ENCODE assay signal across 28 mouse cellular contexts in the genomic region with DNA sequence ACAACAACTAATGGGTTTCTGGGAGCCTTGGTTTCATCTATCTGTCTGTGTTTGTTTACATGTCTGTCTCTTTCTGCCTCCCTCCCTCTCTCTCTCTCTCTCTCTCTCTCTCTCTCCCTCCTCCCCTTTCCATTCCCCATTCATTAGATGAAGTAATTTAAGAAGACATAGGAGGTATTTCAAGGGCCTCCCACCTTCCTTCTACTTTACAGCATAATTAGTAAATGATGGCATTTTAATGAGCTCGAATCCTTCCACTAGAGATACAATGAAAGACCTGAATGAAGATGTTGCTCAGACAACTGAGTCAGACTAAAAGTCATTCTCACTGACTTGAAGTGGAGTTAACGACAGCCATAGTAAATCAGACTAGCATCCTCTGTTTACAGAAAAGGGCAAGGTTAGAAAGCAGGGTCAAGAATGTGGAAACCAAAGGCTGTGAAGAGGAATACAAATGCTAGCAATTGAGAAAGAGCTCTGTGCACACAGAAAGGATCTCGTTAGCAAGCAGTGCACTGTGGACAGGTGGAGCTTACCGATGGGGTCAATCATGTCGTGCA.
DNase-seq lines count a peak whose midpoint lies in the region; ATAC-seq lines count a peak whose summit lies in the region.
"Had no signal": no experiment of that assay in that cellular context is flagged by ENCODE, and none has a peak within 500 bp of the region (broad histone marks: within the 10 kb centered on the region; RNA-seq: fewer than 3 reads in every experiment).

No protein-coding gene starts in this region.

- H3K27me3 ChIP-seq in kidney, embryonic 16.5 days (ENCODE audit: insufficient read depth, low read length), result no peaks in the 10 kb centered on the region
- no peaks in the 10 kb centered on the region for H3K27me3 ChIP-seq in neural tube, embryonic 12.5 days (replicated peaks)
- H3K27me3 ChIP-seq in neural tube, embryonic 15.5 days (replicated peaks), result no peaks in the 10 kb centered on the region
- H3K27me3 ChIP-seq: CH12.LX; heart, embryonic 12.5 days; hindbrain, embryonic 13.5 days; limb, embryonic 15.5 days; liver, embryonic 13.5 days; midbrain, embryonic 13.5 days had no signal

- H3K9ac ChIP-seq in kidney, embryonic 16.5 days (replicated peaks; ENCODE audit: low read length), result no peak overlapping the region
- H3K9ac ChIP-seq in neural tube, embryonic 12.5 days, result no peak overlapping the region
- no peak overlapping the region for H3K9ac ChIP-seq in neural tube, embryonic 15.5 days (replicated peaks)
- H3K9ac ChIP-seq: heart, embryonic 12.5 days; hindbrain, embryonic 13.5 days; limb, embryonic 15.5 days; liver, embryonic 13.5 days; midbrain, embryonic 13.5 days had no signal

- no peaks in the 10 kb centered on the region for H3K9me3 ChIP-seq in kidney, embryonic 16.5 days (ENCODE audit: low read length)
- H3K9me3 ChIP-seq in neural tube, embryonic 12.5 days, result no peaks in the 10 kb centered on the region
- no peaks in the 10 kb centered on the region for H3K9me3 ChIP-seq in neural tube, embryonic 15.5 days (replicated peaks)
- H3K9me3 ChIP-seq: heart, embryonic 12.5 days; hindbrain, embryonic 13.5 days; limb, embryonic 10.5 days; limb, embryonic 15.5 days; liver, embryonic 13.5 days; midbrain, embryonic 13.5 days had no signal

- peak; percentile 57; the same call in 1 of the 2 replicates for ATAC-seq in kidney, embryonic 16.5 days (ENCODE audit: low FRiP score, low TSS enrichment)
- ATAC-seq in neural tube, embryonic 12.5 days (ENCODE audit: low FRiP score, low read depth), result 0 out of 2 replicates have a peak, but pooled peaks have one; percentile 41
- no peak for ATAC-seq in neural tube, embryonic 15.5 days (ENCODE audit: low FRiP score)
- ATAC-seq: forebrain, embryonic 16.5 days; intestine, embryonic 16.5 days; midbrain, embryonic 13.5 days had no signal

- H3K27ac ChIP-seq in kidney, embryonic 16.5 days (ENCODE audit: low read length), result no peak overlapping the region
- no peak overlapping the region for H3K27ac ChIP-seq in neural tube, embryonic 12.5 days
- H3K27ac ChIP-seq in neural tube, embryonic 15.5 days (replicated peaks), result no peak overlapping the region
- H3K27ac ChIP-seq: gastrocnemius, adult 2 months; hindbrain, embryonic 13.5 days; limb, embryonic 10.5 days; limb, embryonic 15.5 days; liver, embryonic 13.5 days; midbrain, embryonic 13.5 days had no signal

- H3K4me3 ChIP-seq in kidney, embryonic 16.5 days (ENCODE audit: low read length), result no peak overlapping the region
- no peak overlapping the region for H3K4me3 ChIP-seq in neural tube, embryonic 12.5 days
- H3K4me3 ChIP-seq in neural tube, embryonic 15.5 days (replicated peaks), result no peak overlapping the region
- H3K4me3 ChIP-seq: erythroblast, embryonic 14.5 days; gastrocnemius, adult 2 months; heart, embryonic 12.5 days; hindbrain, embryonic 13.5 days; limb, embryonic 10.5 days; limb, embryonic 15.5 days; liver, embryonic 13.5 days; midbrain, embryonic 13.5 days had no signal

- H3K4me1 ChIP-seq in kidney, embryonic 16.5 days (ENCODE audit: insufficient read depth, low read length), result peaks cover 6% of the 10 kb centered on the region
- no peaks in the 10 kb centered on the region for H3K4me1 ChIP-seq in neural tube, embryonic 12.5 days
- H3K4me1 ChIP-seq in neural tube, embryonic 15.5 days, result 0 out of 2 replicates have a peak, but pooled peaks cover 5% of the 10 kb centered on the region
- H3K4me1 ChIP-seq: hindbrain, embryonic 13.5 days; limb, embryonic 15.5 days; liver, embryonic 13.5 days had no signal

- DNase-seq in adrenal gland, adult 2 months, result peak; percentile 15
- no peak for DNase-seq in adrenal gland, postnatal 25 days
- no peak for DNase-seq in kidney, postnatal 4 days
- DNase-seq in yolk sac, embryonic 10.5 days (ENCODE audit: low spot score), result peak; percentile 36
- DNase-seq in cerebellum, postnatal 4 days (ENCODE audit: low spot score in 2 of 2), result no peak
- DNase-seq: cerebellum, adult 2 months; cerebellum, postnatal 14 days; gastrocnemius, adult 2 months; gastrocnemius, postnatal 36 days; heart, adult 18-20 months; heart, postnatal 4 days; layer of hippocampus, adult 9-11 months; liver, embryonic 13.5 days; lung, adult 18-20 months; lung, postnatal 10 days; thymus, postnatal 4 days had no signal

- H3K4me2 ChIP-seq in kidney, embryonic 16.5 days (replicated peaks; ENCODE audit: low read depth, low read length), result no peak overlapping the region
- no peak overlapping the region for H3K4me2 ChIP-seq in neural tube, embryonic 12.5 days (replicated peaks)
- no peak overlapping the region for H3K4me2 ChIP-seq in neural tube, embryonic 15.5 days
- H3K4me2 ChIP-seq: heart, embryonic 12.5 days; hindbrain, embryonic 13.5 days; limb, embryonic 15.5 days; liver, embryonic 13.5 days; midbrain, embryonic 13.5 days had no signal

- WGBS in kidney, embryonic 16.5 days, result 17% methylated on average over 5 of the region's 5 CpGs
- 21% methylated on average over 5 of the region's 5 CpGs for WGBS in neural tube, embryonic 12.5 days
- 17% methylated on average over 5 of the region's 5 CpGs for WGBS in neural tube, embryonic 15.5 days

- H3K36me3 ChIP-seq in kidney, embryonic 16.5 days (ENCODE audit: insufficient read depth, low read length), result no peaks in the 10 kb centered on the region
- H3K36me3 ChIP-seq in neural tube, embryonic 12.5 days, result no peaks in the 10 kb centered on the region
- H3K36me3 ChIP-seq in neural tube, embryonic 15.5 days, result no peaks in the 10 kb centered on the region
- H3K36me3 ChIP-seq: heart, embryonic 12.5 days; hindbrain, embryonic 13.5 days; limb, embryonic 10.5 days; limb, embryonic 15.5 days; liver, embryonic 13.5 days; midbrain, embryonic 13.5 days had no signal

Comparison
In these comparisons a context has a peak if more than half of its experiments do, and no peak if none do; other contexts are left out.
1. DNase-seq: peak in adrenal gland, adult 2 months (single experiment) and yolk sac, embryonic 10.5 days (single experiment); none in adrenal gland, postnatal 25 days (single experiment), kidney, postnatal 4 days (0 of 2) and cerebellum, postnatal 4 days (0 of 2).